Mouse (Mus musculus) urinary bladder, adult 18-20 months (tissue): ENCODE data around the gene Ammecr1.
A peak's percentile ranks its signal among the peaks of the same experiment; 100 is the strongest.

Experiments
- DNase-seq, 2 experiments: peaks; one replicate each; pipeline ENCODE4 v3.0.0; 2022; ENCODE audit warnings: low spot score in 2 of 2, mixed read lengths in 2 of 2

The Ammecr1 gene

GRCm38 (mm10) chrX:142829866-142830470 is 136.6 kb downstream of the Ammecr1 start:
- no peak for DNase-seq

- no peak for DNase-seq
Measured at GRCm38 (mm10) chrX:142829267-142829666, 137.3 kb downstream of the Ammecr1 start.

- DNase-seq: no peak
Measured at GRCm38 (mm10) chrX:142828184-142828908, 138.2 kb downstream of the Ammecr1 start.

DNA sequence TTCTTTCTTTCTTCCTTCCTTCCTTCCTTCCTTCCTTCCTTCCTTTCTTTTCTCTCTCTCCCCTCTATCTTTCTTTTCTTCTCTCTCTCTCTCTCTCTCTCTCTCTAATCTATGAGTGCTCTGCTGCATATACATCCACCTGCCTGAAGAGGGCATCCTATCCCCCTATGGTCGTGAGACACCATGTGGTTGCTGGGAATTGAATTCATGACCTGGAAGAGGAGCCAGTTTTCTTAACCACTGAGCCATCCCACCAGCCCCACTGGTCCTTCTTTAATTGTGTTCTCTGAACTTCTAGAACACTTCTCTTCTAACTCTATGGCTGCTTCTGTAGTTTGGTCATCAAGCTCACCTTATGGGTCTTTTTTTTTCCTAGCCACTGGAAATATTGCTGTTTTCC is 138.9 kb downstream of the Ammecr1 start:
- DNase-seq: no peak

GRCm38 (mm10) chrX:142825309-142825708 is 141.2 kb downstream of the Ammecr1 start:
- DNase-seq: no peak

DNA sequence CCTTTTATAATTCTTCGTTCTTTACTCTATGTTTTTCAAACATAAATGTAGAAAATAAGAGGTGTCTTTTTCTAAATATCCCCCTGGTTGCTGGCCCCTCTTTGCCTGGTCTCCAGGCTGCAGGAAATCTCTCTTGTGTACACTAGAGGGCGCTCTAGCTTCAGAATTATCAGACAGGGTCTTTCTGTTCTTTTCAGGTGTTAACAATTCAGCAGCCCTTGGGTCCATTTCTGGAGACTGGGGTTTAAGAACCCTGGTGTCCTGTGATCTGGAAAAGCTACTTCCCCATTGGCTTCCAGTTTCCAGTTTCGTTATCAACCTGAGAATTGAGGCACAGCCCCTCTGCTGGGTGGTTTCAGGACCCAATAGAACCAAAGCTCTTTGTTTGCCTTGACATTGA is 144.7 kb downstream of the Ammecr1 start:
- DNase-seq: no peak

- DNase-seq: no peak
Measured at GRCm38 (mm10) chrX:142821239-142821638, 145.3 kb downstream of the Ammecr1 start.

DNA sequence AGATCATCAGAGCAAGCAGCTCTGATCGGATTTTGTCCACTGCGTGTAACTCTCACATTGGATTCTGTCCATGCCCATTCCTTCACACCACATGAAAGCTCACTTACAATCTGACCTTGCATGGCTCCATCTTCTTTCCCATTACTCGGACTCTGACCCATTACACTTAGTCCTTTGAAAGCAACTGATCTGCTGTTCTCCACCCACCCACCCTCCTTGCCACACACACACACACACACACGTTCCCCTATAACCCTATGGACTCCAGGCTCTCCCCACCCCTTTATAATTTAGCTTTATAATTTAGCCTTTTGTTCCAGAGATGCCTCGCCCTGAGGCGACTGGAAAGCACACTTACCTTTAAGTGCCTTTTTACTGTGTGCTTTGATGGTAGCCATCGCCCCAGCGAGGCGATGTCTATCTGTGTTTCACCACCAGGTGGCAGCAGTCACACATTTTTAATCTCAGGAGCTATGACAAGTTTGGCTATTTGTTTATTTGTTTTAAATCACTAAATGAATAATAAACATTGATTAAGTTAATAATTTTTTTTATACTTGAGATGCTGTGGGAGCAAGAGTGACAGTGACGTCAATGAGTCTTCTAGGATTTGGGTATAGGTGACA is 148.4 kb downstream of the Ammecr1 start:
- DNase-seq: peak in 1 of 2 experiments; percentile 9

- DNase-seq: no peak
Measured at GRCm38 (mm10) chrX:142813146-142813545, 153.4 kb downstream of the Ammecr1 start.

GRCm38 (mm10) chrX:142808411-142808810 is 158.1 kb downstream of the Ammecr1 start:
- peak in 1 of 2 experiments; percentile 8 for DNase-seq

DNA sequence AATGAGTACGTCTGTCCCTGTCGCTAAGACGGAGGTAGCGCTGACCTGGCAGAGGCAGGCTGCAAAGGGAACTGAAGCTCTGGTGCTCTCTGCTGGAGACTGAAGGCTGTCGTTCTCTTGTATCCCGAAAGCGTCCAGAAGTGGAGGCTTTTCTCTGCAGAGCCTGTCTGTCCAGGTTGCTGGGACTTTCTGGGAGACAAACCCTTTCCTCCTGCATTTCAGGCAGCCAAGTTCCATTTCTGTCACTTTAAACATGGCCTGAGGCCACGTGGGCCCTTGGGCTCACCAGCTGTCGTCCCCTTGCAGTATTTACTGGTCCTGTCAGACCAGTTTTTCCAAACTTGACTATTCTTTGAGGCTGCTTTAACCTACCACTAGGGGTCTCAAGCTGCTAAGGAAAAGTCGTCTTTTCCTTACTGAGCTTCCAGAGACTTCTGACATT is 159.9 kb downstream of the Ammecr1 start:
- DNase-seq: peak in 1 of 2 experiments; percentile 16

DNA sequence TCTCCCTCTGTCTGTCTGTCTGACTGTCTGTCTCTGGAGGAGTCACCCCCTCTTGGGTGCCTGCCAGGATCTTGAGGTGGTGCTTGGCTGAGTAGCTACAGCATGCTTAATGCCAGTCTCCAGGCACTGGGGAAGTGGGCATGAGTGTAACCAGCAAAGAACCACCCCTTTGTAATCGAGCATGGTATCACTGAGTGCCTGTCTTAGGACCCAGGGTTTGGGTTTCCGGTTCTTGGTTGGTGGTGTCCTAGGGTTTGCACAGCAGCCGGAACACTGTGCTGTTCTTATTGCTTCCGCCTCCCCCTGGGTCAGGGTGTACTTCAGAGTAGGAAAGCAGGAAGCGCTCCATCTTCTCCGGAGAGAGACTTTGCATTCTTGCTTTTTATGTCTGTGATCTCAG is 160.4 kb downstream of the Ammecr1 start:
- DNase-seq: no peak

DNA sequence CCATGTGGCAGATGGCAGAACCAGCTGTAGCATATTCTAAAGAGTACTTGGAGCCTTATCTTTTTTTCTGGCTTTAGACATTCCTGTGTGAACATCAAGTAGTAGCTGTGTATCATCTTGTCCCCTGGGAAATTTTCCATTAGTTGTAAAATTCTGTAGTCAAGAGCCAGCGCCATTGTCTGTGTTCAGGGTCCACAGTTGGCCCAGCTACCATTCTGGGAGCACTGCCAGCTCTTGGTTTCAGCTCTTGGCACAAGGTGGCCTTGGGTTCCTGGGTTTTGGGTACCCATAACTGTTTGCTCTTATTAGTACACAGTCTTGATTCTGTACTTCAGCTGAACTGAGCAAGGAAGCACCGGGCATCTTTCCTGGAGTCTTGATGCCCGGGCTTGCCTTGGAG is 161.9 kb downstream of the Ammecr1 start:
- DNase-seq: no peak
